Mouse (Mus musculus) brain, embryonic 14.5 days (tissue): Measurements from ENCODE around the gene Rcn3.
A peak's percentile ranks its signal among the peaks of the same experiment; 100 is the strongest.

Experiments
- CTCF ChIP-seq: fragments of 200-500 bp; IDR thresholded peaks from 2 replicates; pipeline ENCODE4 v1.5.1; 2012; ENCODE audit warnings: inconsistent platforms, mild to moderate bottlenecking, moderate library complexity, borderline replicate concordance; ENCODE audit not compliant: insufficient read depth, insufficient read length; ENCODE audit errors: extremely low read depth
- POLR2A ChIP-seq: fragments of 200-500 bp; IDR thresholded peaks from 2 replicates; pipeline ENCODE4 v1.6.1; 2012; ENCODE audit warnings: mild to moderate bottlenecking, inconsistent platforms, borderline replicate concordance; ENCODE audit not compliant: poor library complexity, insufficient read depth, insufficient read length, severe bottlenecking; ENCODE audit errors: extremely low read depth

DNA sequence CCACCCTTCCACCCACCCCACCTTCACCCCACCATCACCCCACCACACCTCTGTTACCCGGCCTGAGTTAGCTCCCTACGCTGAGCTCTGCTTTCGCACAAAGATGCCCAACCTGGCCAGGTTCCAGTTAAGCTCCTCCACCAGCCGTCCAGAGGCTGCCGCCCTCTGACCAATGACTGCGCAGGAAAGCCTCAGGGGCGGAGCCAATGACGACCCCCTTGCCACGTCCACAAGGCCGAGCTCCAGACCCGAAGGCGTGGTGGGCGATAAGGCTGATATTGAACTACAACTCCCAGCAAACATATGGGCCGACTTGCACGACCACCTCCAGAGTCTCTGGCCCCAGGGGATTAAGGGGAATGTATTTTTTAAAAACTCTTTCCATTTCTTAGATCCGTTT is at the start of gene Rcn3:
- no peak for TF ChIP-seq CTCF
- peak; percentile 26; the same call in 1 of the 2 replicates for TF ChIP-seq POLR2A
